Mouse (Mus musculus) embryonic facial prominence, embryonic 15.5 days (tissue): ENCODE results near the gene Tppp3. TPM values are rescaled to one million over a fixed set of nuclear protein-coding genes. Genes with fewer than 3 reads are reported as not detected.

ENCODE experiments used
- ATAC-seq: fragments of 200-750 bp; cut with Nextera tagmentation; 2 replicates; pipeline ENCODE4 v1.8.0; 2017; ENCODE audit warnings: low read depth, moderate TSS enrichment; ENCODE audit not compliant: insufficient number of reproducible peaks, low FRiP score, low TSS enrichment
- H3K27ac ChIP-seq: fragments of 300-500 bp; sonication (generic); replicated peaks from 2 replicates; pipeline ENCODE4 v1.5.1; 2015; ENCODE audit warnings: mild to moderate bottlenecking, inconsistent platforms
- H3K27me3 ChIP-seq: fragments of 300-500 bp; sonication (generic); 2 replicates; pipeline ENCODE4 v1.6.1; 2015; ENCODE audit warnings: inconsistent platforms
- H3K36me3 ChIP-seq: fragments of 300-500 bp; sonication (generic); 2 replicates; pipeline ENCODE4 v1.6.1; 2015; ENCODE audit warnings: mild to moderate bottlenecking, inconsistent platforms
- H3K4me1 ChIP-seq: fragments of 300-500 bp; sonication (generic); 2 replicates; pipeline ENCODE4 v1.6.1; 2015; ENCODE audit warnings: inconsistent platforms
- H3K4me2 ChIP-seq: fragments of 300-500 bp; sonication (generic); replicated peaks from 2 replicates; pipeline ENCODE4 v1.6.1; 2015; ENCODE audit warnings: mild to moderate bottlenecking, inconsistent platforms
- H3K4me3 ChIP-seq: fragments of 300-500 bp; sonication (generic); replicated peaks from 2 replicates; pipeline ENCODE4 v1.5.1; 2015; ENCODE audit warnings: mild to moderate bottlenecking, inconsistent platforms
- H3K9ac ChIP-seq: fragments of 300-500 bp; sonication (generic); 2 replicates; pipeline ENCODE4 v1.6.1; 2015; ENCODE audit warnings: inconsistent platforms
- H3K9me3 ChIP-seq: fragments of 300-500 bp; sonication (generic); replicated peaks from 2 replicates; pipeline ENCODE4 v1.6.1; 2016; ENCODE audit warnings: inconsistent platforms
- WGBS: fragments of 180-500 bp; shearing (Covaris S2); methylation state at CpG from one replicate; pipeline ENCODE4 v1.1.7; 2015; 5-methylcytosine and 5-hydroxymethylcytosine counted together
- polyA plus RNA-seq: library from polyadenylated mRNA; unstranded; fragments of >200 nt; fragmentation: Nextera tagmentation; extraction: Ambion mirVana; gene quantifications from 2 replicates; pipeline ENCODE4 v1.2.1, GENCODE M21; 2015

Tppp3 gene
- polyA plus RNA-seq, 1 experiment from 2014 or later, result 180 TPM

- H3K27ac ChIP-seq, result peak overlapping the region; percentile 14; the same call in 1 of the 2 replicates
- H3K9ac ChIP-seq, result no peak overlapping the region
Observed at GRCm38 (mm10) chr8:105473816-105474606, 2.7 kb upstream of the Tppp3 start.

GRCm38 (mm10) chr8:105472983-105473382 lies 1.7 kb upstream of the Tppp3 start:
- Histone ChIP-seq H3K27me3 (peaks cover 12% of the 10 kb centered on the region), H3K9ac (no peak overlapping the region), H3K27ac (no peak overlapping the region), H3K4me3 (no peak overlapping the region), H3K36me3 (peaks cover 41% of the 10 kb centered on the region), H3K4me2 (no peak overlapping the region), H3K4me1 (peaks cover 54% of the 10 kb centered on the region), H3K9me3 (no peaks in the 10 kb centered on the region)
- ATAC-seq, result no peak
- WGBS, result 67% methylated on average over 9 of the region's 9 CpGs

More at GRCm38 (mm10) chr8:105473816-105474606, 2.7 kb upstream of the Tppp3 start:
- 30% methylated on average over 17 of the region's 17 CpGs for WGBS
- no peak; the same call in 1 of the 2 replicates for ATAC-seq
- Histone ChIP-seq H3K9me3 (no peaks in the 10 kb centered on the region), H3K4me1 (peaks cover 51% of the 10 kb centered on the region), H3K4me3 (no peak overlapping the region), H3K4me2 (peak overlapping the region; percentile 10; the same call in 1 of the 2 replicates), H3K27me3 (peaks cover 12% of the 10 kb centered on the region), H3K36me3 (peaks cover 50% of the 10 kb centered on the region)

- no peak for ATAC-seq
- Histone ChIP-seq H3K4me1 (peaks cover 54% of the 10 kb centered on the region), H3K27me3 (peaks cover 12% of the 10 kb centered on the region), H3K36me3 (peaks cover 39% of the 10 kb centered on the region), H3K9me3 (no peaks in the 10 kb centered on the region), H3K4me3 (no peak overlapping the region), H3K9ac (no peak overlapping the region), H3K27ac (no peak overlapping the region), H3K4me2 (no peak overlapping the region)
- WGBS, result 50% methylated on average over 23 of the region's 23 CpGs
Observed at GRCm38 (mm10) chr8:105472414-105472932, 1.1 kb upstream of the Tppp3 start.

GRCm38 (mm10) chr8:105470681-105471313 lies 529 bp downstream of the Tppp3 start:
- ATAC-seq, result peak; percentile 26; the same call in 1 of the 2 replicates
- 22% methylated on average over 11 of the region's 11 CpGs for WGBS

GRCm38 (mm10) chr8:105470262-105470661 lies 1.1 kb downstream of the Tppp3 start:
- no peak for ATAC-seq
- Histone ChIP-seq H3K27ac (peak overlapping the region; percentile 36; the same call in 1 of the 2 replicates), H3K9ac (no peak overlapping the region), H3K36me3 (peaks cover 25% of the 10 kb centered on the region), H3K9me3 (no peaks in the 10 kb centered on the region), H3K4me3 (peak overlapping the region; percentile 32), H3K4me1 (peaks cover 53% of the 10 kb centered on the region), H3K4me2 (peak overlapping the region; percentile 47), H3K27me3 (peaks cover 12% of the 10 kb centered on the region)
- WGBS, result 69% methylated on average over 5 of the region's 5 CpGs

More at GRCm38 (mm10) chr8:105470681-105471313, 529 bp downstream of the Tppp3 start:
- Histone ChIP-seq H3K4me1 (peaks cover 54% of the 10 kb centered on the region), H3K36me3 (peaks cover 30% of the 10 kb centered on the region), H3K4me2 (peak overlapping the region; percentile 47), H3K9ac (peak overlapping the region; percentile 1; the same call in 1 of the 2 replicates), H3K27ac (peak overlapping the region; percentile 45; the same call in 1 of the 2 replicates), H3K4me3 (peak overlapping the region; percentile 32), H3K9me3 (no peaks in the 10 kb centered on the region), H3K27me3 (peaks cover 12% of the 10 kb centered on the region)

- H3K27me3 ChIP-seq, result peaks cover 12% of the 10 kb centered on the region
- no peak overlapping the region for H3K4me3 ChIP-seq
- H3K36me3 ChIP-seq, result peaks cover 23% of the 10 kb centered on the region
- 66% methylated on average over 5 of the region's 5 CpGs for WGBS
- no peak overlapping the region for H3K9ac ChIP-seq
- H3K4me1 ChIP-seq, result peaks cover 48% of the 10 kb centered on the region
- no peaks in the 10 kb centered on the region for H3K9me3 ChIP-seq
- peak overlapping the region; percentile 36; the same call in 1 of the 2 replicates for H3K27ac ChIP-seq
- H3K4me2 ChIP-seq, result 0 out of 2 replicates have a peak overlapping the region, but pooled peaks have one; percentile 47
- no peak for ATAC-seq
Observed at GRCm38 (mm10) chr8:105469816-105470215, 1.5 kb downstream of the Tppp3 start.

GRCm38 (mm10) chr8:105469041-105469695 lies 2.2 kb downstream of the Tppp3 start:
- H3K4me2 ChIP-seq, result no peak overlapping the region
- no peaks in the 10 kb centered on the region for H3K9me3 ChIP-seq
- no peak overlapping the region for H3K4me3 ChIP-seq
- peaks cover 42% of the 10 kb centered on the region for H3K4me1 ChIP-seq
- H3K36me3 ChIP-seq, result peaks cover 23% of the 10 kb centered on the region
- H3K9ac ChIP-seq, result no peak overlapping the region
- peak overlapping the region; percentile 36; the same call in 1 of the 2 replicates for H3K27ac ChIP-seq
- peaks cover 12% of the 10 kb centered on the region for H3K27me3 ChIP-seq
- no peak for ATAC-seq
- 42% methylated on average over 6 of the region's 6 CpGs for WGBS

GRCm38 (mm10) chr8:105468002-105468720 lies 3.2 kb downstream of the Tppp3 start:
- 89% methylated on average over 27 of the region's 27 CpGs for WGBS
- Histone ChIP-seq H3K4me3 (no peak overlapping the region), H3K4me2 (no peak overlapping the region), H3K4me1 (peaks cover 36% of the 10 kb centered on the region), H3K9me3 (no peaks in the 10 kb centered on the region), H3K36me3 (peaks cover 16% of the 10 kb centered on the region), H3K27ac (no peak overlapping the region), H3K27me3 (peaks cover 8% of the 10 kb centered on the region), H3K9ac (no peak overlapping the region)
- no peak for ATAC-seq

GRCm38 (mm10) chr8:105467396-105467985 lies 3.8 kb downstream of the Tppp3 start:
- H3K4me1 ChIP-seq, result peaks cover 36% of the 10 kb centered on the region
- no peaks in the 10 kb centered on the region for H3K9me3 ChIP-seq
- 91% methylated on average over 10 of the region's 10 CpGs for WGBS
- H3K4me2 ChIP-seq, result no peak overlapping the region
- ATAC-seq, result no peak
- H3K4me3 ChIP-seq, result no peak overlapping the region
- H3K27me3 ChIP-seq, result peaks cover 2% of the 10 kb centered on the region; the same call in 1 of the 2 replicates
- no peak overlapping the region for H3K9ac ChIP-seq
- H3K27ac ChIP-seq, result no peak overlapping the region
- H3K36me3 ChIP-seq, result peaks cover 9% of the 10 kb centered on the region

- Histone ChIP-seq H3K4me2 (no peak overlapping the region), H3K4me3 (no peak overlapping the region), H3K27ac (0 out of 2 replicates have a peak overlapping the region, but pooled peaks have one; percentile 17), H3K9me3 (no peaks in the 10 kb centered on the region), H3K9ac (no peak overlapping the region), H3K4me1 (peaks cover 36% of the 10 kb centered on the region), H3K27me3 (no peaks in the 10 kb centered on the region), H3K36me3 (peaks cover 6% of the 10 kb centered on the region)
- ATAC-seq, result no peak
- WGBS, result 76% methylated on average over 7 of the region's 7 CpGs
Observed at GRCm38 (mm10) chr8:105466700-105467291, 4.5 kb downstream of the Tppp3 start.
